Mouse (Mus musculus): Measurements from ENCODE around the gene Prss21.

DNA sequence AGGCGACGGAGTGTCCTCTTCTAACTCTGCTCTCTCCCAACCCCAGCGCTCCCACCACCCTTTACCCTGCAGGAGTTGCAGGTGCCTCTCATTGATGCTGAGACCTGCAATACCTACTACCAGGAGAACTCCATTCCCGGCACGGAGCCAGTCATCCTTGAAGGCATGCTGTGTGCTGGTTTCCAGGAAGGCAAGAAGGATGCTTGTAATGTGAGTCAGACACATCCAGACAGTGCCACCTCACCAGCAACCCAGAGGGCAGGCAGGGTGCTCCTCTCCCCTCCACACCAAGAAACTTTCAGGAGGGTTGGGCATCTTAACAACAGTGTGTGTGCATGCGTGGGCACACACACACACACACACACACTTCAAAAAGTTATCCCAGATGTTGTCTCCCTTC, 10.7 kb upstream of the Prss21 start:
- TF ChIP-seq POLR2A (IDR thresholded peaks at IDR 0.05; ENCODE audit: insufficient read depth, low read depth, low read length) (no peak), CTCF (IDR thresholded peaks at IDR 0.05) (no peak)

Data from heart, adult 2 months (tissue).